Mouse (Mus musculus) gastrocnemius, adult 8-10 months (tissue): ENCODE measurements around the gene Txk. TPM values are rescaled to one million over a fixed set of nuclear protein-coding genes. Genes with fewer than 3 reads are reported as not detected.

Experiments
- DNase-seq, 2 experiments: peaks; one replicate each; pipeline ENCODE4 v3.0.0; 2022; ENCODE audit warnings: low spot score in 2 of 2
- total RNA-seq, 4 experiments: library from RNA; stranded (reverse); gene quantifications; 2 replicates each; pipeline ENCODE4 v1.2.4; 2022

Txk gene
- total RNA-seq, 4 experiments from 2014 or later = not detected

- DNase-seq = no peak
Measured at GRCm38 (mm10) chr5:72694684-72695083, 57.9 kb downstream of the Txk start.

GRCm38 (mm10) chr5:72690516-72690915 lies 62.1 kb downstream of the Txk start:
- DNase-seq = no peak

- DNase-seq = no peak
Measured at GRCm38 (mm10) chr5:72689556-72689955, 63.0 kb downstream of the Txk start.

DNA sequence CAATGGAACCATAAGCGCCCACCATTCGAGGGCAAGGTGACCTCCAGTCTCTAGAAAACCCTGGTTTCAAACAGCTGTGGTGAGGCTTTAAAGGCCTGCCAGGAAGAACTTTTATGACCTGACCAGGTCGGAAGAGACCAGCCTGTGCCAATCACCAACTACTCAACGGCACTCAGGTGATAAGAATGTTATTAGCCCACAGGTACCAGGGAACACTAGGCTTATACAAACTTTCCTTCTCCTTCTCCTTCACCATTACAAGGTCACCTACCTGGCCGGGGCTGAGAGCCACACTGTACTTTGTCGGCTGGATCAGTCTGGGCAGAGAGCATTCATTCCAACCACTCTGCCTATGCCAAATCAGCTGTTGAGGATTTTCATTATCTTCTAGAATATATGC lies 71.1 kb downstream of the Txk start:
- DNase-seq = no peak

- no peak for DNase-seq
Measured at GRCm38 (mm10) chr5:72674994-72675542, 77.5 kb downstream of the Txk start.

DNA sequence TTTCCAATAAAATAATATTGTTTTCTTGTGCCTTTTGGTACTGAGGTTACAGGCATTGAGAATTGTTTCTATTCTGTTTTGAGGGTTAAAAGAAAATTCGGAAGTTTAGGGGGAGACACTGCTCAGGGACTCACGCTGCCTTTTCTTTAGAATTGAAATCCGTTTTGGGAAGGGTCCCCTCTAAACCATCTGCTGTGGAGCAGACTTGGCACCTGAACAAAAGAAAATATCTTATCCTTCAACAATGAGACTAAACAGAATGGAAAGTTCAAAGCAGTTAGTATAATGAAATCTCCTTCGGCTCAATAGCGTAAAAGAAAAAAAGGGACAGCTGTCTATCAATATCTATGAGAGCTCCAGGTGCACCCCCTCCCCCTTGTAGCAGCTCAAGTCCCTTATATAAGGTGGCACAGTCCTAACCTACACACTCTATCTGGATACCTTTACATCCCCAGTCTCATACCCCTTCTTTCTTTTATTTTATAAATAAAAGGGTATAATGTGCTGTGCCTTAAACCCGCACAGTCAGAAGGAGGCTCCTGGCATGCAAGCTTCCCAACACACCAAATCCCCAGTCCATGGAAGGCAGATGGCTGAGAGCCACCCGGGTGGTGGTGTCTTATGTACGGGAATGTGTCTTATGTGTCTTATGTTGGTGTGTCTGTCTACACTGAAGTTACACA lies 81.4 kb downstream of the Txk start:
- no peak for DNase-seq

DNA sequence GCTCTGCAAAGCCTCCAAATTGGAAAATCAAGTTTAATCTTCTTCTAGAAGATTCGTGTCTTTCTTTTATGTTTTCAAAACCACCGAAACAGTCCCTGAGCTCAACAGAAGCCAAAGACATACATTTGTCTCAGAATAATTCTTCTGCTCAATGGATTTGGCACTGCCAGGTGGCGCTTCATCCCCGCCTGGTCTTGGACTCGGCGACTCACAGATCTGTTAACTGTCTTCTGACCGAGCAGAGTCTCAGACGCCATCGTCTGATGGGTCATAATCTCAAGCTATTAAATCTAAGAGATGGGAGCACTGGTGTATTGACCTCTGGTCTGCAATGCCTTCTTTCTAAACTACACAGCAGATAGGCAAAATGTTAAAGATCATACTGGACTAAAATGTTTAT lies 84.2 kb downstream of the Txk start:
- DNase-seq = no peak

DNA sequence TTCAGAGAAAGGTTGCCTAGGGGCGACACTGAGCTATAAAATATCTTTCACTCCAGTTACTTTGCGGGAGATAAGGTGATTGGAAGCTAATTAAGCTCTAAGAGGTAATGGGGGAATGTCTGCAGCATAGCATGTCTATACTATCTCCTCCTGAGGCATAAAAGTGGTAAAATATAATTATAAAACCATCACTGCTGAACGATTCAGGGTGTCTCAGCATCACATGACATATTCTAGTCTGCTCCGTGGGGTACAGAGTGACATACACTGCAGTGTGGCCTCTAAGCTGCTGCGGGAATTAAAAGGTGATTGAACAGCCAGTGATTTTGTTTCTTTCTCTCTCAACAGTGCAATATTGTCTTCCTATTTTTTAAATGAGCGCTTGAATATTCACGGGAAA lies 86.1 kb downstream of the Txk start:
- DNase-seq = no peak

DNA sequence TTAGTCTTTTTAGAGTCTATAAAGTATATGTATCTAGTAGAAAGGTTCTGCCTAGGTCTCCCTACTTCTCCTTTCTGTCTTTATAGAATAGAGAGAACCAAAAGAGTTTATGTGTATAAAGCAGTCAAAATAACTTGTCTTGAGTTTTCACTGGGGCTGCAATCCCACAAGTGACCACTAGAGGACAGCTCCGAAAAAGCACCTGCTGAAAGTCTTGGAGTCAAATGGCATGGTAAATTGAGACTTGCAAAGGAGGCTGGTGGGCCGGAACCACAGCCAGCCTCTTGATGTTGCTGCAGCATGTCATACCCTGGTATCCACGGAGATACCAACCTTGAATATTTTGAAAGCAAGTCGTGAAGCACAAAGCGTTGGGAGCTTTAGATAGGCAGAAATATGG lies 87.3 kb downstream of the Txk start:
- no peak for DNase-seq

GRCm38 (mm10) chr5:72664854-72665253 lies 87.7 kb downstream of the Txk start:
- DNase-seq = no peak

DNA sequence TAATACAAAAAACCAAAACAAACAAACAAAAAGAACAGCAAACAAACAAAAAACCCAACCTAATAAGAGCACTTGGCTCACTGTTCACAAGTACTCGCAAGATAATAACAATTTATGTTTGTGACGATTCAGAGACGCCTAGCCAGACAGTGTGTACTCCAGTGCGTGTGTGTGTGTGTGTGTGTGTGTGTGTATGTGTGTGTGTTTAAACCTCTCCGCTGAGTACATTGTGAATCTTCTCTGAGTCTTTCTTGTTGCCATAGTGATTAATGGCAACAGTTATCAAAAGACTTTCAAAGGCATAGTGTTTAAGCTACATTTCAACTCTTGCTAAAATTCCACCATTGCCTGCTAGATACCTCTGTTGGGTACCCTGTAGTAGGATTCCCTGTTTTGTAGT lies 88.5 kb downstream of the Txk start:
- no peak for DNase-seq

DNA sequence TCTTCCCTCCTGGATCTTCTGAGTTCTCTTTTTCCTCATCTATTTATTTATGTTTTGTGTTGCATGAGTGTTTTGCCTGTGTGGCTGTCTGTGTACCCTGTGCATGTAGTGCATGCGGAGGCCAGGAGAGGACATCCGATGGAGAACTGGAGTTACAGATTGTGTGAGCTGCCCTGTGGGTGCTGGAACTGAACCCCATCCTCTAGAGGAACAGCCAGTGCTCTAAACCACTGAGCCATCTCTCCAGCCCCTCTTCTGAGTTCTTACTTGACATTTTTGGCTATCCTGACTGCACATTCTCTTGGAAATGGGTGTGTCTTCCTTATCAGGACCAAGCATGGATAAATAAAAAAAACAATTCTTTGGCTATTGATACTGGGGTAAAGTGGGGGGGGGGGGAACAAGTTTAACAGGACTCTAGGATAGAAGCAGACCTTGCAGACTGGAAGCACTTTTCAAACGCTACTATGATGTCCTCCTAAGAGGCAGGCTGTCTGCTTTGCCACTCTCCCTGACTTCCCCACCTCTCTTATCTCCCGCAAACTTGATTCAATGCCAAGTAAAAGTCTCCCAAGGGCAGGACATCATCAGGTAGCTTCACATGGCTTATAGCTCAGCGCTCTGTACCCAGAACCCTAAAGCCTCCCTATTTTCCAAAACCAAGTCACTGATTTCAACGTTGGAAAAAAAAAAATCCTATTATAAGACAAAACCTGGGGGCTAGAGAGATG lies 91.4 kb downstream of the Txk start:
- DNase-seq = no peak

- no peak for DNase-seq
Measured at GRCm38 (mm10) chr5:72658375-72658774, 94.2 kb downstream of the Txk start.

- no peak for DNase-seq
Measured at GRCm38 (mm10) chr5:72656270-72656791, 96.2 kb downstream of the Txk start.

GRCm38 (mm10) chr5:72653068-72653674 lies 99.4 kb downstream of the Txk start:
- no peak for DNase-seq

- DNase-seq = no peak
Measured at GRCm38 (mm10) chr5:72648987-72649735, 103.4 kb downstream of the Txk start.

GRCm38 (mm10) chr5:72647958-72648595 lies 104.5 kb downstream of the Txk start:
- no peak for DNase-seq

GRCm38 (mm10) chr5:72647418-72647907 lies 105.1 kb downstream of the Txk start, which contains the start of gene Nipal1:
Nipal1 (plus strand) TSS chr5:72647795.
- DNase-seq = no peak

GRCm38 (mm10) chr5:72646996-72647395 lies 105.6 kb downstream of the Txk start:
- DNase-seq = no peak

DNA sequence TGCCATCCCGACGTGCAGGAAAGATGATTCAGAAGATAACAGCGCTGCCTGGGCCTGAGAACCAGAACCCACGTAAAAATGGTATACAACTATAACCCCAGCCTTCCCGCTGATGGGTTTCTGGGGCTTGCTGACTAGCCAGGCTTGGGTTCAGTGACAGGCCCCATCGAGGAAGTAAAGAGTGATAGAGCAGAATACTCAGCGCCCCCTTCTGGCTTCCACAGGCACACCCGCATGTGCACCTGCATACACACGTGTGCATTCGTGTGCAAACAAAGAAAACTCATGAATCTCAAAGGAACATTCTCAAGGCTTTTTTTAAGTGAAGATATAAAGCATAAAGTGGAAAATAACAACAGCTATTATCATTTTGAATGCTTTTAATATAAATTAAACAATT lies 106.4 kb downstream of the Txk start:
- DNase-seq = no peak
